Mouse (Mus musculus) limb, embryonic 14.5 days (tissue): ENCODE data around the gene Stx6. TPM values are rescaled to one million over a fixed set of nuclear protein-coding genes. Genes with fewer than 3 reads are reported as not detected.

Experiments used
- ATAC-seq: fragments of 200-750 bp; cut with Nextera tagmentation; 2 replicates; pipeline ENCODE4 v1.8.0; 2017; ENCODE audit warnings: low read depth, moderate number of reproducible peaks, moderate TSS enrichment; ENCODE audit not compliant: low FRiP score
- DNase-seq: peaks from one replicate; pipeline ENCODE4 v3.0.0-alpha.2; 2015; ENCODE audit warnings: low spot score
- H3K27ac ChIP-seq: fragments of 300-500 bp; sonication (generic); replicated peaks from 2 replicates; pipeline ENCODE4 v1.5.1; 2014; ENCODE audit warnings: low read depth, mild to moderate bottlenecking, low read length, moderate library complexity, mixed read lengths
- H3K27me3 ChIP-seq: fragments of 300-500 bp; sonication (generic); 2 replicates; pipeline ENCODE4 v1.6.1; 2014; ENCODE audit warnings: low read length, mixed read lengths; ENCODE audit not compliant: control insufficient read depth, insufficient read depth
- H3K36me3 ChIP-seq: fragments of 300-500 bp; sonication (generic); 2 replicates; pipeline ENCODE4 v1.6.1; 2014; ENCODE audit warnings: mild to moderate bottlenecking, low read length, moderate library complexity, mixed read lengths; ENCODE audit not compliant: control insufficient read depth, insufficient read depth
- H3K4me1 ChIP-seq: fragments of 300-500 bp; sonication (generic); 2 replicates; pipeline ENCODE4 v1.6.1; 2014; ENCODE audit warnings: antibody characterized with exemption, low read length, mixed read lengths; ENCODE audit not compliant: control insufficient read depth, insufficient read depth
- H3K4me2 ChIP-seq: fragments of 300-500 bp; sonication (generic); replicated peaks from 2 replicates; pipeline ENCODE4 v1.6.1; 2014; ENCODE audit warnings: low read depth, mild to moderate bottlenecking, low read length, moderate library complexity; ENCODE audit not compliant: severe bottlenecking
- H3K4me3 ChIP-seq: fragments of 300-500 bp; sonication (generic); replicated peaks from 2 replicates; pipeline ENCODE4 v1.5.1; 2014; ENCODE audit warnings: low read length
- H3K9ac ChIP-seq: fragments of 300-500 bp; sonication (generic); 2 replicates; pipeline ENCODE4 v1.6.1; 2014; ENCODE audit warnings: mild to moderate bottlenecking, low read depth, low read length, moderate library complexity; ENCODE audit not compliant: severe bottlenecking
- H3K9me3 ChIP-seq: fragments of 300-500 bp; sonication (generic); 2 replicates; pipeline ENCODE4 v1.6.1; 2016; ENCODE audit warnings: low read length; ENCODE audit not compliant: control insufficient read depth
- POLR2A ChIP-seq: fragments of 200-500 bp; IDR thresholded peaks from 2 replicates; pipeline ENCODE4 v1.8.0; 2012; ENCODE audit warnings: inconsistent platforms, mild to moderate bottlenecking, moderate library complexity, borderline replicate concordance; ENCODE audit not compliant: insufficient read depth, insufficient read length; ENCODE audit errors: extremely low read depth
- WGBS: fragments of 180-500 bp; shearing (Covaris S2); extraction: QIAGEN DNeasy Blood & Tissue Kit; methylation state at CpG from one replicate; pipeline ENCODE4 v1.1.7; 2014; 5-methylcytosine and 5-hydroxymethylcytosine counted together
- polyA plus RNA-seq, 2 experiments: library from polyadenylated mRNA; depleted of rRNA in 1 of 2; stranded (reverse) in 1 of 2; unstranded in 1 of 2; fragments of >200 nt; fragmentation: Nextera tagmentation in 1 of 2; extraction: Ambion mirVana in 1 of 2; gene quantifications; 2 replicates each; pipeline versions ENCODE4 v1.2.1 to v1.2.3; 2012 to 2014

Stx6 gene
- polyA plus RNA-seq, 2 experiments = 80.1 to 89.9 TPM

DNA sequence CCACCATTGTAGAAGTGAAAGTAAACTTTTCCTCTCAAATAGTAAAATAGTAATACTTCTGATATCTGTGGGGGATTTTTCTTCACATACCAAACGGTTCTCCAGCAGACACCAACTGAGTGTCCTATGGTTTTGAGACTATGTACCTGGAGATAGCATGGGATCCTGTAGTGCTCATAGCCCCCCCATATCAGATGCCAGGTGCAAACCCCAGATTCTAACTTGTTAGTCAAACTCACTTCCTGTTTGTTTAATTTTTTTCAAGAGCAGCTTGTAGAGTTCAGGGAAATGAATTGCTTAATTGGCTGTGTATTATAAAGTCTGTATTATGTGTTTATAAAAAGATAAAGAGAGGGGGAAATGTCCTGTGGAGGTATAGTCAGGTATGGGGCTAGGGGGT lies 15.9 kb downstream of the Stx6 start:
- Histone ChIP-seq H3K9me3 (no peaks in the 10 kb centered on the region), H3K4me1 (no peaks in the 10 kb centered on the region), H3K27me3 (no peaks in the 10 kb centered on the region), H3K36me3 (peaks cover 30% of the 10 kb centered on the region), H3K4me3 (no peak overlapping the region), H3K27ac (no peak overlapping the region), H3K9ac (no peak overlapping the region), H3K4me2 (no peak overlapping the region)
- WGBS = 81% methylated on average over 1 of the region's 1 CpGs
- DNase-seq (no peak), ATAC-seq (no peak)
- no peak for TF ChIP-seq POLR2A

- ATAC-seq (no peak), DNase-seq (no peak)
- Histone ChIP-seq H3K27ac (no peak overlapping the region), H3K27me3 (no peaks in the 10 kb centered on the region), H3K36me3 (peaks cover 53% of the 10 kb centered on the region), H3K9ac (no peak overlapping the region), H3K9me3 (no peaks in the 10 kb centered on the region), H3K4me2 (no peak overlapping the region), H3K4me3 (no peak overlapping the region), H3K4me1 (no peaks in the 10 kb centered on the region)
- no peak for TF ChIP-seq POLR2A
- WGBS = 88% methylated on average over 2 of the region's 2 CpGs
These were observed 19.8 kb downstream of the Stx6 start for GRCm38 (mm10) chr1:155178192-155178924.

DNA sequence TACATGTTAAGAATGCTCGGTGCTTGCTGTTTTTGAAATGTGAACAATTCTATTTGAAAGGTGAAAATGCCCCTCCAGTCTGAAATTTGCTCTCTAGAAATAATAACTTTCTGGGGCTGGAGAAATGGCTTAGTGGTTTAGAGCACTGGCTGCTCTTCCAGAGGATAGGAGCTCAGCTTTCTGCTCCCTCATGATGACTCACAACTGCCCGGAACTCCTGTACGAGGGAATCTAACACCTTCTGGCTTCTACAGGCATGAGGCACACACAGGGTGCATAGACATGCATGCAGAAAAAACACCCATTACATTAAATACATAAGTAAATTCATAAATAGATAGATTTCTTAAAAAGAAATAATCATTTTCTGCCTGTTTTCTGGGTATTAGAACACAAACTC lies 25.7 kb downstream of the Stx6 start:
- DNase-seq (no peak), ATAC-seq (no peak)
- no peak for TF ChIP-seq POLR2A
- Histone ChIP-seq H3K27me3 (no peaks in the 10 kb centered on the region), H3K9ac (no peak overlapping the region), H3K4me2 (no peak overlapping the region), H3K36me3 (peaks cover 43% of the 10 kb centered on the region), H3K4me3 (no peak overlapping the region), H3K9me3 (no peaks in the 10 kb centered on the region), H3K27ac (no peak overlapping the region), H3K4me1 (no peaks in the 10 kb centered on the region)
- 84% methylated on average over 3 of the region's 3 CpGs for WGBS

GRCm38 (mm10) chr1:155188656-155189055 lies 30.1 kb downstream of the Stx6 start:
- Histone ChIP-seq H3K36me3 (peaks cover 53% of the 10 kb centered on the region), H3K4me3 (no peak overlapping the region), H3K27ac (no peak overlapping the region), H3K27me3 (no peaks in the 10 kb centered on the region), H3K9me3 (no peaks in the 10 kb centered on the region), H3K4me2 (no peak overlapping the region), H3K4me1 (0 out of 2 replicates have a peak, but pooled peaks cover 3% of the 10 kb centered on the region), H3K9ac (no peak overlapping the region)
- no peak for DNase-seq
- ATAC-seq = no peak
- no peak for TF ChIP-seq POLR2A
- WGBS = 91% methylated on average over 4 of the region's 4 CpGs

GRCm38 (mm10) chr1:155191219-155191618 lies 32.7 kb downstream of the Stx6 start:
- H3K9ac ChIP-seq = no peak overlapping the region
- no peaks in the 10 kb centered on the region for H3K27me3 ChIP-seq
- ATAC-seq = no peak
- no peak overlapping the region for H3K27ac ChIP-seq
- WGBS = 91% methylated on average over 8 of the region's 8 CpGs
- no peak for DNase-seq
- no peak overlapping the region for H3K4me3 ChIP-seq
- 0 out of 2 replicates have a peak, but pooled peaks cover 3% of the 10 kb centered on the region for H3K4me1 ChIP-seq
- H3K9me3 ChIP-seq = no peaks in the 10 kb centered on the region
- TF ChIP-seq POLR2A = no peak
- peaks cover 66% of the 10 kb centered on the region for H3K36me3 ChIP-seq
- H3K4me2 ChIP-seq = no peak overlapping the region
